Mouse (Mus musculus): ENCODE measurements around the gene Gm34653. TPM values are rescaled to one million over a fixed set of nuclear protein-coding genes. Genes with fewer than 3 reads are reported as not detected.
A peak's percentile ranks its signal among the peaks of the same experiment; 100 is the strongest.
"Not testable (repeated sequence)": the region's sequence is repeated elsewhere in the genome, so short reads cannot be mapped to it uniquely, and the experiment has no call there.

Gm34653 gene
- polyA plus RNA-seq, 1 experiment from 2014 or later = not detected

DNA sequence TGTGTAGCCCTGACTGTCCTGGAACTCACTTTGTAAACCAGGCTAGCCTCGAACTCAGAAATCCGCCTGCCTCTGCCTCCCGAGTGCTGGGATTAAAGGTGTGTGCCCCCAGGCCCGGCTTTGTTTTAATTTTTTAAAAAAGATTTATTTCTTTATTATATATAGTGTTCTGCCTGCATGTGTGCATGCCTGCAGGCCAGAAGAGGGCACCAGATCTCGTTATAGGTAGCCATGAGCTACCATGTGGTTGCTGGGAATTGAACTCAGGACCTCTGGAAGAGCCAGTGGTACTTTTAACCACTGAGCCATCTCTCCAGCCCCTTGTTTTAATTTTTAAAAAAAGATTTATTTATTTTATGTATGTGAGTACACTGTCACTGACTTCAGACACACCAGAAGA is 7.3 kb downstream of the Gm34653 start:
- not testable (repeated sequence) for ATAC-seq (ENCODE audit: low FRiP score, low TSS enrichment); H3K9me3 ChIP-seq (ENCODE audit: control insufficient read depth, low read length); H3K9ac ChIP-seq (ENCODE audit: low read length); DNase-seq (ENCODE audit: low spot score); H3K4me3 ChIP-seq (ENCODE audit: low read depth, low read length); H3K4me1 ChIP-seq (replicated peaks; ENCODE audit: control insufficient read depth, insufficient read depth); H3K27me3 ChIP-seq (ENCODE audit: control insufficient read depth, insufficient read depth, low read length); H3K27ac ChIP-seq (replicated peaks); H3K36me3 ChIP-seq (ENCODE audit: control insufficient read depth, insufficient read depth, low read length); H3K4me2 ChIP-seq (replicated peaks; ENCODE audit: low read depth)
- 77% methylated on average over 5 of the region's 5 CpGs for WGBS
- peak; percentile 42 for TF ChIP-seq CTCF (IDR thresholded peaks at IDR 0.05; ENCODE audit: low read depth)

DNA sequence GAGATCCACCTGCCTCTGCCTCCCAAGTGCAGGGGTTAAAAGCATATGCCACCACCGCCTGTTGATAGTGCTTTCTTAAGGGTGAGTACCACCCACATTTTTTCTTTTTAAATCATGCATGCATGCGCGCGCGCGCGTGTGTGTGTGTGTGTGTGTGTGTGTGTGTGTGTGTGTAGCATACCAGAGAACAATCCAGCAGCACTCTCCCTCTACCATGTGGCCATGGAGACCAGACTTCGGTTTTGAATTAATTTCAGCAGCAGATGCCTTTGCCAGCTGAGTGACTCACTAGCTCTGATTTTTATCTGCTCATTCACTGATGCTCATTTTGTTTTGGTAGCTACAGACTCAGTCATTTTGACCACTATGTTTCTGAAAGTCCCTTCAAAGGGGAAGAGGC is 8.9 kb downstream of the Gm34653 start:
- whole genome bisulfite sequencing = 84% methylated on average over 8 of the region's 8 CpGs
- H3K27ac ChIP-seq (replicated peaks) = no peak overlapping the region
- H3K4me1 ChIP-seq (replicated peaks; ENCODE audit: control insufficient read depth, insufficient read depth) = no peaks in the 10 kb centered on the region
- H3K4me2 ChIP-seq (replicated peaks; ENCODE audit: low read depth) = no peak overlapping the region
- DNase-seq (ENCODE audit: low spot score) (no peak), ATAC-seq (ENCODE audit: low FRiP score, low TSS enrichment) (no peak)
- H3K36me3 ChIP-seq (ENCODE audit: control insufficient read depth, insufficient read depth, low read length) = no peaks in the 10 kb centered on the region
- no peaks in the 10 kb centered on the region for H3K27me3 ChIP-seq (ENCODE audit: control insufficient read depth, insufficient read depth, low read length)
- H3K4me3 ChIP-seq (ENCODE audit: low read depth, low read length) = no peak overlapping the region
- TF ChIP-seq CTCF (IDR thresholded peaks at IDR 0.05; ENCODE audit: low read depth) (no peak), EP300 (optimal IDR thresholded peaks at IDR 0.05) (no peak)
- H3K9ac ChIP-seq (ENCODE audit: low read length) = no peak overlapping the region
- no peaks in the 10 kb centered on the region for H3K9me3 ChIP-seq (ENCODE audit: control insufficient read depth, low read length)

DNA sequence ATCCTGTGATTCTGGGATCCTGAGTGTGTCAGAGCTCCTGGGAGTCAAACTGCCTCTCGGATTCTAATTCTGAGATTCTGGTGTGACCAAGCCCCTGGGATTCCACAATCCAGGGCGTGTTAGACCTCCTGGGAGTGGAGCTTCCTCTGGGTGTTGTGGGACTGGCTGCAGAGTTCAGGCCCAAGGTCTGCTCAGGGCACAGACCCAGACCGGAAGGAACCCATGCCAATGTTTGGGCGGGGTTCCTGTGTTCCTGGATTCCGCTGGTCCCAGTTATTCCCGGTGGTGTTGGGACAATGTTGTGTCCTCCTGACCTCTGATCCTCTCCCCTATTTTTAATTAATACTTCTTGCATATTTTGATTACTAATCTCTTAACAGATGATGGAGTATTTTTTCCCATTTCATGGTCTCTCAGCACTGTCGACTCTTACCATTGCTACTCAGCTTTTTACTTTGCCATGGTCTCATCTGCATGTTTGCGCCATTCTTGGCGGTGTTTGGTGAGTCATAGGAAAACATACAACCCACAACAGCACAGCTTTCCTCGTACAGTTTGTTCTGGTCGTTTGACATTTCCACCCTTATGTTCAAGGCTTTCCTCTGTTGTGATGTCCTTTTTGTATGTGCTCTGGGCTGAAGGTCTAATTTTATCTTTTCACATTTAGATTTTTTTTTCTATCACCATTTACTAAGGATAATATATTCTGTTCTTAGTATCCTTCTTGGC is 10.6 kb downstream of the Gm34653 start:
- H3K9ac ChIP-seq (ENCODE audit: low read length) = no peak overlapping the region
- no peaks in the 10 kb centered on the region for H3K36me3 ChIP-seq (ENCODE audit: control insufficient read depth, insufficient read depth, low read length)
- H3K4me3 ChIP-seq (ENCODE audit: low read depth, low read length) = no peak overlapping the region
- TF ChIP-seq CTCF (IDR thresholded peaks at IDR 0.05; ENCODE audit: low read depth) (no peak), EP300 (optimal IDR thresholded peaks at IDR 0.05) (no peak)
- no peaks in the 10 kb centered on the region for H3K4me1 ChIP-seq (replicated peaks; ENCODE audit: control insufficient read depth, insufficient read depth)
- H3K9me3 ChIP-seq (ENCODE audit: control insufficient read depth, low read length) = no peaks in the 10 kb centered on the region
- no peak overlapping the region for H3K4me2 ChIP-seq (replicated peaks; ENCODE audit: low read depth)
- ATAC-seq (ENCODE audit: low FRiP score, low TSS enrichment) (no peak), DNase-seq (ENCODE audit: low spot score) (no peak)
- 75% methylated on average over 11 of the region's 11 CpGs for WGBS
- no peaks in the 10 kb centered on the region for H3K27me3 ChIP-seq (ENCODE audit: control insufficient read depth, insufficient read depth, low read length)
- H3K27ac ChIP-seq (replicated peaks) = no peak overlapping the region

DNA sequence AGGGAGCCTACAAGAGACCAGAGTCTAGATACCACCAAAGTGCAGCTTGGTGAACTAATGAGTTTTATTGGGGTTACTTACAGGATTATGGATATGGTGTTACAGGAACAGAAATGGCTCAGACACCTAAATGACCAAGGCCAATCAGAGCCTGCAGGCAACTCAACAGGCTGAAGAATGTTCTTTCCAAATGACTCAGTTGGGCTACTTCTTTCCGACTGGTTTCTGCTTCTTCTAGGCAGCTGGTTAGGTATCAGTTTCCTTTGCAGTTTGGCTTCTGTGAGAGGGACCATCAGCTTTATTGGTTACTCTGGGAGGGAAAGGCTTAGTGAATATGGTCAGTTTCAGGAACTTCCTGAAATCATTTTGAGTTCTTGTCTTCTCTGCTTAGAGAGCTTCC is 14.9 kb downstream of the Gm34653 start:
- no peaks in the 10 kb centered on the region for H3K27me3 ChIP-seq (ENCODE audit: control insufficient read depth, insufficient read depth, low read length)
- DNase-seq (ENCODE audit: low spot score) (no peak), ATAC-seq (ENCODE audit: low FRiP score, low TSS enrichment) (no peak)
- no peak overlapping the region for H3K4me3 ChIP-seq (ENCODE audit: low read depth, low read length)
- H3K9ac ChIP-seq (ENCODE audit: low read length) = no peak overlapping the region
- no peaks in the 10 kb centered on the region for H3K4me1 ChIP-seq (replicated peaks; ENCODE audit: control insufficient read depth, insufficient read depth)
- peaks cover 8% of the 10 kb centered on the region for H3K36me3 ChIP-seq (ENCODE audit: control insufficient read depth, insufficient read depth, low read length)
- WGBS = 79% methylated on average over 1 of the region's 1 CpGs
- no peak overlapping the region for H3K27ac ChIP-seq (replicated peaks)
- no peaks in the 10 kb centered on the region for H3K9me3 ChIP-seq (ENCODE audit: control insufficient read depth, low read length)
- TF ChIP-seq EP300 (optimal IDR thresholded peaks at IDR 0.05) (no peak), CTCF (IDR thresholded peaks at IDR 0.05; ENCODE audit: low read depth) (no peak)
- no peak overlapping the region for H3K4me2 ChIP-seq (replicated peaks; ENCODE audit: low read depth)

DNA sequence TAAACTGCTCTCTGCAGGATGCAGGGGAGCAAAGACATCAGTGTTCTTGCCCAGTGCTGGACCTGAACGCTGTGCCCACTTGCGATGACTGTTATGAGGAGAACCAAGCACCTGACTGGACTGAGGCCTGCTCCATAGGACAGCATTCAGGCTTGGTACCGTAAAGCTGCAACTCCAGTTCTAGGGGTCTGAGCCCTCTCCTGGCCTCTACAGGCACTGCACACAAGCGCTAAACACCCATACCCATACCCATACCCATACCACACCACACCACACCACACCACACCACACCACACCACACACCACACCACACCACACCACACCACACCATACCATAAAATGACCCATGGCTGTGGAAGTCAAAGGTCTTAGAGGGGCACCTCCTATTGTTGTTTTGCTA is 22.5 kb downstream of the Gm34653 start:
- Histone ChIP-seq H3K36me3 (ENCODE audit: control insufficient read depth, insufficient read depth, low read length) (peaks cover 45% of the 10 kb centered on the region), H3K9me3 (ENCODE audit: control insufficient read depth, low read length) (no peaks in the 10 kb centered on the region)

DNA sequence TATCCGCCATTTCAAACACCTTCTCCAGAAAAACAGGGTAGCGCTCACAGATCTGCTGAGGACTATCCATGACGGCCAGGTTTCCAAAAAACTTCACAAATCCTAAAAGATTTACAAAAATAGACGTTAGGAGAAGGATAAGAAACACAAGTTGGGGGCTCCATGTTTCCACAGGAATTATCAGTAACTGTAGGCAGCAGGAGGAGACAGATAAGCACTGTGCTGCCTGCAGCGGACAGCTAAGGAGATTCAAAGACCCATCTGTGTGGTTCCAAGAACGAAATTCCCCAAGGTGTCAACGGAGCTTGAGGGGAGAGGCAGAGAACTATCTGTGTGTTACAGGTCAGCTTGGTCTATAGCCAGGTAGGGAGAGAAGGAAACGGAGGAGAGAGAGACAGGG is 24.9 kb downstream of the Gm34653 start:
- no peak for TF ChIP-seq CTCF (IDR thresholded peaks at IDR 0.05; ENCODE audit: low read depth)
- no peak for TF ChIP-seq EP300 (optimal IDR thresholded peaks at IDR 0.05)
- Histone ChIP-seq H3K4me2 (replicated peaks; ENCODE audit: low read depth) (no peak overlapping the region), H3K9ac (ENCODE audit: low read length) (no peak overlapping the region), H3K27ac (replicated peaks) (no peak overlapping the region), H3K9me3 (ENCODE audit: control insufficient read depth, low read length) (no peaks in the 10 kb centered on the region), H3K4me3 (ENCODE audit: low read depth, low read length) (no peak overlapping the region), H3K4me1 (replicated peaks; ENCODE audit: control insufficient read depth, insufficient read depth) (no peaks in the 10 kb centered on the region), H3K36me3 (ENCODE audit: control insufficient read depth, insufficient read depth, low read length) (peaks cover 39% of the 10 kb centered on the region), H3K27me3 (ENCODE audit: control insufficient read depth, insufficient read depth, low read length) (no peaks in the 10 kb centered on the region)
- ATAC-seq (ENCODE audit: low FRiP score, low TSS enrichment) (no peak), DNase-seq (ENCODE audit: low spot score) (no peak)
- WGBS = 92% methylated on average over 8 of the region's 8 CpGs

More for the DNA sequence above, 22.5 kb downstream of the Gm34653 start:
- H3K4me3 ChIP-seq (ENCODE audit: low read depth, low read length) = no peak overlapping the region
- no peaks in the 10 kb centered on the region for H3K4me1 ChIP-seq (replicated peaks; ENCODE audit: control insufficient read depth, insufficient read depth)
- no peaks in the 10 kb centered on the region for H3K27me3 ChIP-seq (ENCODE audit: control insufficient read depth, insufficient read depth, low read length)
- H3K4me2 ChIP-seq (replicated peaks; ENCODE audit: low read depth) = no peak overlapping the region
- TF ChIP-seq CTCF (IDR thresholded peaks at IDR 0.05; ENCODE audit: low read depth) (peak; percentile 56), EP300 (optimal IDR thresholded peaks at IDR 0.05) (no peak)
- 94% methylated on average over 4 of the region's 4 CpGs for WGBS
- H3K27ac ChIP-seq (replicated peaks) = no peak overlapping the region
- no peak overlapping the region for H3K9ac ChIP-seq (ENCODE audit: low read length)
- no peak for DNase-seq (ENCODE audit: low spot score)
- no peak for ATAC-seq (ENCODE audit: low FRiP score, low TSS enrichment)

All from stomach, postnatal 0 days (tissue).